Mouse (Mus musculus) stomach, embryonic 14.5 days (tissue): ENCODE measurements at regions not wholly inside any gene's neighbourhood (a gene's known extent, or its start where the extent isn't known, plus 50 kb on each side); places are given as distances from the start of the nearest gene placed in this dataset.

Source experiments
- ATAC-seq: fragments of 200-750 bp; cut with Nextera tagmentation; 2 replicates; pipeline ENCODE4 v1.8.0; 2017; ENCODE audit warnings: low read depth, moderate TSS enrichment; ENCODE audit not compliant: insufficient number of reproducible peaks, insufficient read depth, low FRiP score
- H3K27ac ChIP-seq: fragments of 300-500 bp; sonication (generic); 2 replicates; pipeline ENCODE4 v1.5.1; 2014; ENCODE audit warnings: mild to moderate bottlenecking, low read length, moderate library complexity, mixed read lengths
- H3K27me3 ChIP-seq: fragments of 300-500 bp; sonication (generic); 2 replicates; pipeline ENCODE4 v1.6.1; 2014; ENCODE audit warnings: low read length, control low read depth, mixed read lengths; ENCODE audit not compliant: control insufficient read depth, insufficient read depth
- H3K36me3 ChIP-seq: fragments of 300-500 bp; sonication (generic); 2 replicates; pipeline ENCODE4 v1.6.1; 2014; ENCODE audit warnings: mild to moderate bottlenecking, control low read depth, low read length, moderate library complexity, mixed read lengths; ENCODE audit not compliant: control insufficient read depth, insufficient read depth
- H3K4me1 ChIP-seq: fragments of 300-500 bp; sonication (generic); 2 replicates; pipeline ENCODE4 v1.6.1; 2014; ENCODE audit warnings: low read length, control low read depth, mixed read lengths; ENCODE audit not compliant: control insufficient read depth, insufficient read depth
- H3K4me2 ChIP-seq: fragments of 300-500 bp; sonication (generic); replicated peaks from 2 replicates; pipeline ENCODE4 v1.6.1; 2014; ENCODE audit warnings: low read depth, low read length, control low read depth
- H3K4me3 ChIP-seq: fragments of 300-500 bp; sonication (generic); 2 replicates; pipeline ENCODE4 v1.5.1; 2014; ENCODE audit warnings: low read depth, low read length, control low read depth
- H3K9ac ChIP-seq: fragments of 300-500 bp; sonication (generic); replicated peaks from 2 replicates; pipeline ENCODE4 v1.6.1; 2014; ENCODE audit warnings: low read depth, mild to moderate bottlenecking, control low read depth, low read length, moderate library complexity, mixed read lengths
- H3K9me3 ChIP-seq: fragments of 300-500 bp; sonication (generic); 2 replicates; pipeline ENCODE4 v1.6.1; 2016; ENCODE audit warnings: low read depth, low read length, control low read depth; ENCODE audit not compliant: control insufficient read depth
- WGBS: fragments of 180-500 bp; shearing (Covaris S2); extraction: QIAGEN DNeasy Blood & Tissue Kit; methylation state at CpG from one replicate; pipeline ENCODE4 v1.1.7; 2014; 5-methylcytosine and 5-hydroxymethylcytosine counted together

- Histone ChIP-seq H3K27ac (peak overlapping the region; percentile 39; the same call in 1 of the 2 replicates), H3K4me1 (no peaks in the 10 kb centered on the region), H3K27me3 (no peaks in the 10 kb centered on the region), H3K4me3 (no peak overlapping the region), H3K4me2 (no peak overlapping the region), H3K9ac (no peak overlapping the region), H3K36me3 (no peaks in the 10 kb centered on the region), H3K9me3 (no peaks in the 10 kb centered on the region)
- 43% methylated on average over 12 of the region's 12 CpGs for WGBS
- peak; percentile 65; the same call in 1 of the 2 replicates for ATAC-seq
Observed at GRCm38 (mm10) chr8:62284378-62285110, 161.6 kb upstream of the Anxa10 start.

GRCm38 (mm10) chr8:62250551-62250950 lies 127.6 kb upstream of the Anxa10 start:
- Histone ChIP-seq H3K4me3 (no peak overlapping the region), H3K36me3 (no peaks in the 10 kb centered on the region), H3K27ac (no peak overlapping the region), H3K4me2 (no peak overlapping the region), H3K9ac (no peak overlapping the region), H3K27me3 (no peaks in the 10 kb centered on the region), H3K9me3 (no peaks in the 10 kb centered on the region), H3K4me1 (no peaks in the 10 kb centered on the region)
- WGBS = 83% methylated on average over 5 of the region's 6 CpGs
- ATAC-seq = no peak
